In genomic region chr17:65782551-65783141, GRCm38 (mm10) we compare ENCODE assay signal across 8 mouse cellular contexts. TPM values are rescaled to one million over a fixed set of nuclear protein-coding genes. Genes with fewer than 3 reads are reported as not detected.
A peak's percentile ranks its signal among the peaks of the same experiment; 100 is the strongest.
DNase-seq lines count a peak whose midpoint lies in the region; ATAC-seq and TF ChIP-seq lines count a peak whose summit lies in the region.

TSS of gene Ppp4r1 (plus strand) at chr17:65782573.

- TF ChIP-seq POLR2A in lung, adult 2 months (IDR thresholded peaks at IDR 0.05; ENCODE audit: borderline replicate concordance, extremely low read depth, low read depth, low read length), result 0 out of 2 replicates have a peak, but pooled peaks have one; percentile 27

- no peaks in the 10 kb centered on the region for H3K27me3 ChIP-seq in E14TG2a.4 (ENCODE audit: insufficient read depth, low read length)
- H3K27me3 ChIP-seq in forebrain, embryonic 14.5 days (replicated peaks; ENCODE audit: control insufficient read depth, insufficient read depth, low read length), result no peaks in the 10 kb centered on the region

- no peak for TF ChIP-seq CTCF in E14TG2a.4 (conservative IDR thresholded peaks at IDR 0.05; ENCODE audit: low read length)
- 0 out of 2 replicates have a peak, but pooled peaks have one; percentile 1 for TF ChIP-seq CTCF in lung, adult 2 months (IDR thresholded peaks at IDR 0.05; ENCODE audit: insufficient read depth, low read length)

- intact Hi-C loops in heart, postnatal 10 days (cut with DNase I), result loop anchor here (1.0 to 5.0 kb wide), 2 partner anchors 76 to 170 kb away; partner anchors contain the start of gene Vapa

- peaks cover 24% of the 10 kb centered on the region for H3K36me3 ChIP-seq in E14TG2a.4 (ENCODE audit: insufficient read depth, low read length)
- H3K36me3 ChIP-seq in forebrain, embryonic 14.5 days (ENCODE audit: control insufficient read depth, insufficient read depth, low read length), result peaks cover 5% of the 10 kb centered on the region; the same call in 1 of the 2 replicates

- H3K4me2 ChIP-seq in forebrain, embryonic 14.5 days (ENCODE audit: low read length), result peak within 1 kb of the TSS; percentile 70

- ATAC-seq in cerebellum, adult (ENCODE audit: insufficient number of reproducible peaks, low FRiP score, low TSS enrichment), result peak; percentile 83
- peak; percentile 85 for ATAC-seq in forebrain, embryonic 14.5 days
- ATAC-seq in neutrophil, adult 5-6 weeks (ENCODE audit: extremely low read depth, insufficient number of reproducible peaks, low FRiP score, poor library complexity, severe bottlenecking), result peak; percentile 35; the same call in 1 of the 2 replicates

- H3K4me1 ChIP-seq in E14TG2a.4 (replicated peaks; ENCODE audit: low read depth, low read length), result peaks cover 76% of the 10 kb centered on the region
- H3K4me1 ChIP-seq in forebrain, embryonic 14.5 days (ENCODE audit: control insufficient read depth, insufficient read depth, low read length), result peaks cover 13% of the 10 kb centered on the region
- H3K4me1 ChIP-seq in lung, adult 2 months (ENCODE audit: control insufficient read depth, insufficient read depth, low read length), result peaks cover 12% of the 10 kb centered on the region

- peak within 1 kb of the TSS; percentile 99 for H3K9ac ChIP-seq in forebrain, embryonic 14.5 days (ENCODE audit: low read length)

- under 1% methylated on average over 61 of the region's 81 CpGs for WGBS in forebrain, embryonic 14.5 days
- 2% methylated on average over 81 of the region's 81 CpGs for WGBS in large intestine, adult 2 months
- under 1% methylated on average over 70 of the region's 81 CpGs for WGBS in lung, adult 2 months

- H3K27ac ChIP-seq in forebrain, embryonic 14.5 days (ENCODE audit: low read depth, low read length), result peak within 1 kb of the TSS; percentile 99

- H3K4me3 ChIP-seq in E14TG2a.4 (replicated peaks; ENCODE audit: low read length), result peak within 1 kb of the TSS; percentile 89
- H3K4me3 ChIP-seq in forebrain, embryonic 14.5 days (ENCODE audit: low read depth, low read length), result peak within 1 kb of the TSS; percentile 93
- H3K4me3 ChIP-seq in lung, adult 2 months (replicated peaks; ENCODE audit: extremely low read depth, low read depth, low read length), result peak within 1 kb of the TSS; percentile 83

- peak; percentile 86 for DNase-seq in forebrain, embryonic 14.5 days (ENCODE audit: low spot score)
- DNase-seq in heart, postnatal 10 days, result peak; percentile 89 to 90
- no peak for DNase-seq in large intestine, adult 2 months (ENCODE audit: low read depth, low spot score)
- DNase-seq in lung, adult 2 months, result peak; percentile 84
- DNase-seq in thymus, adult 18-20 months, result peak; percentile 55 to 58

- no peaks in the 10 kb centered on the region for H3K9me3 ChIP-seq in E14TG2a.4 (ENCODE audit: low read length)
- no peaks in the 10 kb centered on the region for H3K9me3 ChIP-seq in forebrain, embryonic 14.5 days (replicated peaks; ENCODE audit: control insufficient read depth, low read length)

RNA-seq across cellular contexts. Expression of gene Ppp4r1, which starts in this region (rescaled TPM):
- 37.1 and 43.4 TPM in 2 replicates for polyA plus RNA-seq in forebrain, embryonic 14.5 days (2014; fragmentation: Nextera tagmentation; extraction: Ambion mirVana)
- total RNA-seq in heart, postnatal 10 days (2021), result 10 to 100 TPM; 73.8 to 81.2 TPM
- polyA plus RNA-seq in large intestine, adult 2 months (2012; rRNA removed), result 48.2 and 70.3 TPM in 2 replicates
- 34.7 and 45.5 TPM in 2 replicates for polyA plus RNA-seq in lung, adult 2 months (2012; rRNA removed)
- total RNA-seq in neutrophil, adult 5-6 weeks (2017), result 111 and 121 TPM in 2 replicates

Comparison
In these comparisons a context has a peak if more than half of its experiments do, and no peak if none do; other contexts are left out.
1. ATAC-seq: peak in every context shown above with its lines; median percentile 85 in forebrain, embryonic 14.5 days; 83 in cerebellum, adult; 35 in neutrophil, adult 5-6 weeks.